Mouse (Mus musculus): ENCODE data around the gene Grpr. TPM values are rescaled to one million over a fixed set of nuclear protein-coding genes. Genes with fewer than 3 reads are reported as not detected.

Gene Grpr
- polyA plus RNA-seq (2014; fragmentation: Illumina TruSeq; extraction: RNeasy Lipid Tissue Mini Kit (QIAGEN cat#74804); ENCODE audit: low read depth, low replicate concordance) = not detected

GRCm38 (mm10) chrX:163549666-163550065 lies at the start of gene Grpr:
Gene Grpr (minus strand): TSS chrX:163549677.

Other genes with a start within 250 kb of the Grpr start
- 12.2 TPM for gene Rnf138rt1, start 211.7 kb upstream of the Grpr start, polyA plus RNA-seq (2014; fragmentation: Illumina TruSeq; extraction: RNeasy Lipid Tissue Mini Kit (QIAGEN cat#74804); ENCODE audit: low read depth, low replicate concordance)